Mouse (Mus musculus): ENCODE data around the gene Mbtd1. TPM values are rescaled to one million over a fixed set of nuclear protein-coding genes. Genes with fewer than 3 reads are reported as not detected.

Mbtd1 gene
- 39.6 and 44.1 TPM in 2 replicates for polyA plus RNA-seq (2015; fragmentation: Nextera tagmentation; extraction: Ambion mirVana)

GRCm38 (mm10) chr11:93885572-93886410 is at the start of gene Mbtd1, which contains the start of gene Utp18:
Gene Mbtd1 (plus strand): TSS chr11:93885852.
Gene Utp18 (minus strand): TSS chr11:93885766.
- Histone ChIP-seq H3K27me3 (replicated peaks; ENCODE audit: control insufficient read depth, insufficient read depth, low read length) (no peaks in the 10 kb centered on the region), H3K9ac (replicated peaks; ENCODE audit: low read depth, low read length) (peak within 1 kb of the TSS; percentile 94), H3K9me3 (ENCODE audit: control insufficient read depth, low read length) (no peaks in the 10 kb centered on the region), H3K27ac (ENCODE audit: low read length) (peak within 1 kb of the TSS; percentile 96), H3K4me1 (replicated peaks; ENCODE audit: control insufficient read depth, insufficient read depth, low read length) (peaks cover 29% of the 10 kb centered on the region), H3K36me3 (ENCODE audit: control insufficient read depth, insufficient read depth) (peaks cover 3% of the 10 kb centered on the region; the same call in 1 of the 2 replicates), H3K4me3 (replicated peaks; ENCODE audit: low read length) (peak within 1 kb of the TSS; percentile 98), H3K4me2 (ENCODE audit: low read length) (peak within 1 kb of the TSS; percentile 78)
- ATAC-seq = peak; percentile 96
- WGBS = under 1% methylated on average over 73 of the region's 83 CpGs

- Histone ChIP-seq H3K4me2 (ENCODE audit: low read length) (no peak overlapping the region), H3K27me3 (replicated peaks; ENCODE audit: control insufficient read depth, insufficient read depth, low read length) (no peaks in the 10 kb centered on the region), H3K9ac (replicated peaks; ENCODE audit: low read depth, low read length) (no peak overlapping the region), H3K36me3 (ENCODE audit: control insufficient read depth, insufficient read depth) (no peaks in the 10 kb centered on the region), H3K4me1 (replicated peaks; ENCODE audit: control insufficient read depth, insufficient read depth, low read length) (no peaks in the 10 kb centered on the region), H3K27ac (ENCODE audit: low read length) (no peak overlapping the region), H3K4me3 (replicated peaks; ENCODE audit: low read length) (no peak overlapping the region), H3K9me3 (ENCODE audit: control insufficient read depth, low read length) (no peaks in the 10 kb centered on the region)
- WGBS = 15% methylated on average over 2 of the region's 2 CpGs
- ATAC-seq = no peak
These were observed 38.3 kb upstream of the Mbtd1 start for GRCm38 (mm10) chr11:93847342-93847741.

GRCm38 (mm10) chr11:93852546-93852945 is 33.1 kb upstream of the Mbtd1 start:
- Histone ChIP-seq H3K9me3 (ENCODE audit: control insufficient read depth, low read length) (no peaks in the 10 kb centered on the region), H3K4me3 (replicated peaks; ENCODE audit: low read length) (no peak overlapping the region), H3K9ac (replicated peaks; ENCODE audit: low read depth, low read length) (no peak overlapping the region), H3K27me3 (replicated peaks; ENCODE audit: control insufficient read depth, insufficient read depth, low read length) (no peaks in the 10 kb centered on the region), H3K4me2 (ENCODE audit: low read length) (no peak overlapping the region), H3K4me1 (replicated peaks; ENCODE audit: control insufficient read depth, insufficient read depth, low read length) (peaks cover 3% of the 10 kb centered on the region; the same call in 1 of the 2 replicates), H3K27ac (ENCODE audit: low read length) (no peak overlapping the region), H3K36me3 (ENCODE audit: control insufficient read depth, insufficient read depth) (no peaks in the 10 kb centered on the region)
- 83% methylated on average over 3 of the region's 3 CpGs for WGBS
- no peak for ATAC-seq

- 4% methylated on average over 6 of the region's 6 CpGs for WGBS
- Histone ChIP-seq H3K27me3 (replicated peaks; ENCODE audit: control insufficient read depth, insufficient read depth, low read length) (no peaks in the 10 kb centered on the region), H3K36me3 (ENCODE audit: control insufficient read depth, insufficient read depth) (peaks cover 6% of the 10 kb centered on the region; the same call in 1 of the 2 replicates), H3K4me1 (replicated peaks; ENCODE audit: control insufficient read depth, insufficient read depth, low read length) (peaks cover 3% of the 10 kb centered on the region; the same call in 1 of the 2 replicates), H3K9me3 (ENCODE audit: control insufficient read depth, low read length) (no peaks in the 10 kb centered on the region), H3K27ac (ENCODE audit: low read length) (no peak overlapping the region), H3K4me2 (ENCODE audit: low read length) (no peak overlapping the region), H3K9ac (replicated peaks; ENCODE audit: low read depth, low read length) (no peak overlapping the region), H3K4me3 (replicated peaks; ENCODE audit: low read length) (no peak overlapping the region)
- peak; percentile 61 for ATAC-seq
These were observed 29.2 kb upstream of the Mbtd1 start for GRCm38 (mm10) chr11:93856284-93856955.

- WGBS = 80% methylated on average over 1 of the region's 1 CpGs
- Histone ChIP-seq H3K4me3 (replicated peaks; ENCODE audit: low read length) (no peak overlapping the region), H3K9ac (replicated peaks; ENCODE audit: low read depth, low read length) (no peak overlapping the region), H3K27ac (ENCODE audit: low read length) (no peak overlapping the region), H3K36me3 (ENCODE audit: control insufficient read depth, insufficient read depth) (peaks cover 9% of the 10 kb centered on the region), H3K4me1 (replicated peaks; ENCODE audit: control insufficient read depth, insufficient read depth, low read length) (peaks cover 3% of the 10 kb centered on the region; the same call in 1 of the 2 replicates), H3K27me3 (replicated peaks; ENCODE audit: control insufficient read depth, insufficient read depth, low read length) (no peaks in the 10 kb centered on the region), H3K4me2 (ENCODE audit: low read length) (no peak overlapping the region), H3K9me3 (ENCODE audit: control insufficient read depth, low read length) (no peaks in the 10 kb centered on the region)
- ATAC-seq = no peak
These were observed 25.0 kb upstream of the Mbtd1 start for GRCm38 (mm10) chr11:93860540-93861172.

- Histone ChIP-seq H3K9me3 (ENCODE audit: control insufficient read depth, low read length) (no peaks in the 10 kb centered on the region), H3K4me3 (replicated peaks; ENCODE audit: low read length) (no peak overlapping the region), H3K27me3 (replicated peaks; ENCODE audit: control insufficient read depth, insufficient read depth, low read length) (no peaks in the 10 kb centered on the region), H3K27ac (ENCODE audit: low read length) (no peak overlapping the region), H3K4me1 (replicated peaks; ENCODE audit: control insufficient read depth, insufficient read depth, low read length) (peaks cover 3% of the 10 kb centered on the region; the same call in 1 of the 2 replicates), H3K9ac (replicated peaks; ENCODE audit: low read depth, low read length) (no peak overlapping the region), H3K4me2 (ENCODE audit: low read length) (no peak overlapping the region), H3K36me3 (ENCODE audit: control insufficient read depth, insufficient read depth) (peaks cover 11% of the 10 kb centered on the region)
- ATAC-seq = no peak
- 88% methylated on average over 2 of the region's 2 CpGs for WGBS
These were observed 24.5 kb upstream of the Mbtd1 start for GRCm38 (mm10) chr11:93861193-93861592.

GRCm38 (mm10) chr11:93862045-93862623 is 23.5 kb upstream of the Mbtd1 start:
- WGBS = 89% methylated on average over 4 of the region's 4 CpGs
- Histone ChIP-seq H3K36me3 (ENCODE audit: control insufficient read depth, insufficient read depth) (peaks cover 15% of the 10 kb centered on the region), H3K27me3 (replicated peaks; ENCODE audit: control insufficient read depth, insufficient read depth, low read length) (no peaks in the 10 kb centered on the region), H3K27ac (ENCODE audit: low read length) (no peak overlapping the region), H3K9ac (replicated peaks; ENCODE audit: low read depth, low read length) (no peak overlapping the region), H3K4me1 (replicated peaks; ENCODE audit: control insufficient read depth, insufficient read depth, low read length) (no peaks in the 10 kb centered on the region), H3K4me3 (replicated peaks; ENCODE audit: low read length) (no peak overlapping the region), H3K4me2 (ENCODE audit: low read length) (no peak overlapping the region), H3K9me3 (ENCODE audit: control insufficient read depth, low read length) (no peaks in the 10 kb centered on the region)
- no peak for ATAC-seq

GRCm38 (mm10) chr11:93862638-93863037 is 23.0 kb upstream of the Mbtd1 start:
- Histone ChIP-seq H3K4me3 (replicated peaks; ENCODE audit: low read length) (no peak overlapping the region), H3K9ac (replicated peaks; ENCODE audit: low read depth, low read length) (no peak overlapping the region), H3K27me3 (replicated peaks; ENCODE audit: control insufficient read depth, insufficient read depth, low read length) (no peaks in the 10 kb centered on the region), H3K27ac (ENCODE audit: low read length) (no peak overlapping the region), H3K36me3 (ENCODE audit: control insufficient read depth, insufficient read depth) (peaks cover 18% of the 10 kb centered on the region), H3K4me2 (ENCODE audit: low read length) (no peak overlapping the region), H3K9me3 (ENCODE audit: control insufficient read depth, low read length) (no peaks in the 10 kb centered on the region), H3K4me1 (replicated peaks; ENCODE audit: control insufficient read depth, insufficient read depth, low read length) (no peaks in the 10 kb centered on the region)
- WGBS = 98% methylated on average over 1 of the region's 1 CpGs
- no peak for ATAC-seq

All from forebrain, embryonic 16.5 days (tissue).